Comparison of ENCODE assay signal across 25 mouse cellular contexts in the genomic region with DNA sequence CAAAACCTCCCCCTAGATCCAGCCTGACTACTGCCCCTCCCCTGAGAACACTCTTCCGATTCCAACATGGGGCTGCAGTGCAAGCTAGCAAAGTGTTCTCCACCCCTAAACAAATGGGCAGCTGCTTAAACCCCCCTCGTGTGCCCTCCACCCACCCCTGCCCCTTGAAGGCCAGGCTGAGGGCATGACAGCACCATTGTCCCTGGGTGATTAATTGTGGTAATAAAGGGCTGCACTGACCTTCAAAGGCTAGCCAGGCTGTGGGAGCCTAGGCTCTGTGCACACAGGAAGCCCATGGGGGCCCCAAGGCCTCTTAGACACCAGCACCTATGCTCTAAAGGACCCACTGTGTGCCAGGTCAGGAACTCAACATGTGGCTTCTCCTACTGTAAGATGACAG. TPM values are rescaled to one million over a fixed set of nuclear protein-coding genes. Genes with fewer than 3 reads are reported as not detected.
A peak's percentile ranks its signal among the peaks of the same experiment; 100 is the strongest.
DNase-seq lines count a peak whose midpoint lies in the region; ATAC-seq lines count a peak whose summit lies in the region.
"Had no signal": no experiment of that assay in that cellular context is flagged by ENCODE, and none has a peak within 500 bp of the region (broad histone marks: within the 10 kb centered on the region; RNA-seq: fewer than 3 reads in every experiment).

No protein-coding gene starts in this region.

- H3K27ac ChIP-seq in neural tube, embryonic 15.5 days (replicated peaks) = no peak overlapping the region
- H3K27ac ChIP-seq: embryonic facial prominence, embryonic 15.5 days; heart, embryonic 10.5 days; kidney, embryonic 15.5 days; left cerebral cortex, adult 2 months; liver, embryonic 13.5 days had no signal

- WGBS in neural tube, embryonic 15.5 days = 2% methylated on average over 2 of the region's 2 CpGs

- ATAC-seq in neural tube, embryonic 15.5 days (ENCODE audit: low FRiP score) = no peak
- ATAC-seq: forebrain, embryonic 14.5 days had no signal

- no peak overlapping the region for H3K9ac ChIP-seq in neural tube, embryonic 15.5 days (replicated peaks)
- H3K9ac ChIP-seq: embryonic facial prominence, embryonic 15.5 days; kidney, embryonic 15.5 days; liver, embryonic 13.5 days had no signal

- H3K36me3 ChIP-seq in neural tube, embryonic 15.5 days = no peaks in the 10 kb centered on the region
- H3K36me3 ChIP-seq: embryonic facial prominence, embryonic 15.5 days; heart, embryonic 10.5 days; kidney, embryonic 15.5 days; liver, embryonic 13.5 days had no signal

- H3K4me2 ChIP-seq in neural tube, embryonic 15.5 days = no peak overlapping the region
- H3K4me2 ChIP-seq: embryonic facial prominence, embryonic 15.5 days; kidney, embryonic 15.5 days; liver, embryonic 13.5 days had no signal

- H3K4me1 ChIP-seq in neural tube, embryonic 15.5 days = peaks cover 12% of the 10 kb centered on the region
- H3K4me1 ChIP-seq: liver, embryonic 13.5 days had no signal

- DNase-seq in neural tube, embryonic 10.5 days (ENCODE audit: extremely low spot score, low spot score) = peak; percentile 47
- peak; percentile 24 for DNase-seq in adrenal gland, postnatal 25 days
- peak; percentile 60 for DNase-seq in embryo, embryonic 11 days
- DNase-seq in heart, postnatal 4 days = no peak
- DNase-seq in cerebellum, adult 9-10 months = no peak
- no peak for DNase-seq in frontal cortex, adult 2 months (ENCODE audit: extremely low spot score in 1 of 2, low spot score in 1 of 2)
- DNase-seq: cerebellum, adult 11 months; cerebellum, postnatal 10 days; gastrocnemius, postnatal 10 days; kidney, adult 11 months; liver, embryonic 13.5 days; lung, adult 2 months; midbrain, embryonic 14.5 days; thymus, postnatal 25 days had no signal

- no peaks in the 10 kb centered on the region for H3K9me3 ChIP-seq in neural tube, embryonic 15.5 days (replicated peaks)
- H3K9me3 ChIP-seq: embryonic facial prominence, embryonic 15.5 days; heart, embryonic 10.5 days; kidney, embryonic 15.5 days; liver, embryonic 13.5 days had no signal

- H3K27me3 ChIP-seq in neural tube, embryonic 15.5 days (replicated peaks) = peaks cover 46% of the 10 kb centered on the region

- no peak overlapping the region for H3K4me3 ChIP-seq in neural tube, embryonic 15.5 days (replicated peaks)
- H3K4me3 ChIP-seq: embryonic facial prominence, embryonic 15.5 days; heart, embryonic 10.5 days; kidney, embryonic 15.5 days; left cerebral cortex, adult 2 months; liver, embryonic 13.5 days had no signal

RNA-seq across cellular contexts. Expression of gene Pax7, which starts 29.3 kb away (rescaled TPM):
- polyA plus RNA-seq in neural tube, embryonic 15.5 days (2015; fragmentation: Nextera tagmentation; extraction: Ambion mirVana) = 0.14 and 0.17 TPM in 2 replicates
- not detected in 2 replicates for total RNA-seq in adrenal gland, postnatal 25 days (2021)
- total RNA-seq in heart, postnatal 4 days (2021) = not detected
- 0.02 TPM in 1 of 2 replicates, not detected in the other for polyA plus RNA-seq in frontal cortex, adult 2 months (2012; rRNA removed)
- total RNA-seq: granulocyte monocyte progenitor cell, adult 5-6 weeks; hematopoietic stem cell, adult 5-6 weeks; left cerebral cortex, adult 2 months; left cerebral cortex, postnatal 36 days; megakaryocyte, adult 5-6 weeks had no signal
- polyA plus RNA-seq: heart, embryonic 16.5 days; liver, embryonic 13.5 days had no signal

Comparison
In these comparisons a context has a peak if more than half of its experiments do, and no peak if none do; other contexts are left out.
1. DNase-seq: peak in neural tube, embryonic 10.5 days (single experiment), adrenal gland, postnatal 25 days (single experiment) and embryo, embryonic 11 days (single experiment); none in heart, postnatal 4 days (single experiment), cerebellum, adult 9-10 months (single experiment) and frontal cortex, adult 2 months (0 of 2).